Mouse (Mus musculus) lung, embryonic 15.5 days (tissue): ENCODE data around the gene Ctxn1. TPM values are rescaled to one million over a fixed set of nuclear protein-coding genes. Genes with fewer than 3 reads are reported as not detected.

Experiments
- ATAC-seq: fragments of 200-750 bp; cut with Nextera tagmentation; 2 replicates; pipeline ENCODE4 v1.8.0; 2017; ENCODE audit warnings: moderate number of reproducible peaks, borderline replicate concordance; ENCODE audit not compliant: low FRiP score, low TSS enrichment; ENCODE audit errors: extremely low read depth
- H3K27ac ChIP-seq: fragments of 300-500 bp; sonication (generic); 2 replicates; pipeline ENCODE4 v1.5.1; 2015; ENCODE audit warnings: moderate library complexity, mild to moderate bottlenecking, inconsistent platforms
- H3K27me3 ChIP-seq: fragments of 300-500 bp; sonication (generic); 2 replicates; pipeline ENCODE4 v1.6.1; 2015; ENCODE audit warnings: inconsistent platforms
- H3K36me3 ChIP-seq: fragments of 300-500 bp; sonication (generic); 2 replicates; pipeline ENCODE4 v1.6.1; 2015; ENCODE audit warnings: inconsistent platforms
- H3K4me1 ChIP-seq: fragments of 300-500 bp; sonication (generic); 2 replicates; pipeline ENCODE4 v1.6.1; 2015; ENCODE audit warnings: inconsistent platforms
- H3K4me2 ChIP-seq: fragments of 300-500 bp; sonication (generic); 2 replicates; pipeline ENCODE4 v1.6.1; 2015; ENCODE audit warnings: inconsistent platforms, mild to moderate bottlenecking, moderate library complexity
- H3K4me3 ChIP-seq: fragments of 300-500 bp; sonication (generic); 2 replicates; pipeline ENCODE4 v1.5.1; 2015; ENCODE audit warnings: mild to moderate bottlenecking, inconsistent platforms
- H3K9ac ChIP-seq: fragments of 300-500 bp; sonication (generic); 2 replicates; pipeline ENCODE4 v1.6.1; 2015; ENCODE audit warnings: inconsistent platforms
- H3K9me3 ChIP-seq: fragments of 300-500 bp; sonication (generic); 2 replicates; pipeline ENCODE4 v1.6.1; 2016; ENCODE audit warnings: inconsistent platforms
- WGBS: fragments of 180-500 bp; shearing (Covaris S2); methylation state at CpG from one replicate; pipeline ENCODE4 v1.1.7; 2015; 5-methylcytosine and 5-hydroxymethylcytosine counted together
- polyA plus RNA-seq: library from polyadenylated mRNA; unstranded; fragments of >200 nt; fragmentation: Nextera tagmentation; extraction: Ambion mirVana; gene quantifications from 2 replicates; pipeline ENCODE4 v1.2.1, GENCODE M21; 2015

The Ctxn1 gene
- polyA plus RNA-seq, 1 experiment from 2014 or later, result 75.3 TPM

GRCm38 (mm10) chr8:4247951-4248540, 11.0 kb downstream of the Ctxn1 start, which contains the start of gene Tgfbr3l:
TSS of gene Tgfbr3l (plus strand) at chr8:4248214.
- WGBS, result 73% methylated on average over 15 of the region's 15 CpGs
- Histone ChIP-seq H3K9ac (0 out of 2 replicates have a peak within 1 kb of the TSS, but pooled peaks have one; percentile 6), H3K4me3 (no peak within 1 kb of the TSS), H3K4me2 (no peak within 1 kb of the TSS), H3K36me3 (peaks cover 48% of the 10 kb centered on the region), H3K9me3 (no peaks in the 10 kb centered on the region), H3K4me1 (peaks cover 19% of the 10 kb centered on the region), H3K27ac (no peak within 1 kb of the TSS), H3K27me3 (no peaks in the 10 kb centered on the region)
- no peak for ATAC-seq

- ATAC-seq, result no peak
These were observed 11.8 kb downstream of the Ctxn1 start for GRCm38 (mm10) chr8:4247241-4247640.

GRCm38 (mm10) chr8:4245737-4246136, 13.3 kb downstream of the Ctxn1 start:
- Histone ChIP-seq H3K27ac (no peak overlapping the region), H3K27me3 (no peaks in the 10 kb centered on the region), H3K9me3 (no peaks in the 10 kb centered on the region), H3K4me2 (no peak overlapping the region), H3K4me3 (no peak overlapping the region), H3K9ac (no peak overlapping the region), H3K36me3 (peaks cover 57% of the 10 kb centered on the region), H3K4me1 (peaks cover 18% of the 10 kb centered on the region)
- ATAC-seq, result no peak
- WGBS, result 83% methylated on average over 13 of the region's 13 CpGs

More at GRCm38 (mm10) chr8:4247241-4247640, 11.8 kb downstream of the Ctxn1 start:
- Histone ChIP-seq H3K36me3 (peaks cover 54% of the 10 kb centered on the region), H3K4me2 (no peak overlapping the region), H3K4me1 (peaks cover 14% of the 10 kb centered on the region), H3K27me3 (no peaks in the 10 kb centered on the region), H3K4me3 (no peak overlapping the region), H3K9ac (no peak overlapping the region), H3K9me3 (no peaks in the 10 kb centered on the region), H3K27ac (no peak overlapping the region)
- WGBS, result 78% methylated on average over 8 of the region's 8 CpGs

GRCm38 (mm10) chr8:4245061-4245460, 14.0 kb downstream of the Ctxn1 start:
- Histone ChIP-seq H3K4me2 (no peak overlapping the region), H3K4me3 (no peak overlapping the region), H3K9ac (no peak overlapping the region), H3K27ac (no peak overlapping the region), H3K36me3 (peaks cover 57% of the 10 kb centered on the region), H3K4me1 (peaks cover 19% of the 10 kb centered on the region), H3K9me3 (no peaks in the 10 kb centered on the region), H3K27me3 (no peaks in the 10 kb centered on the region)
- 95% methylated on average over 5 of the region's 5 CpGs for WGBS
- ATAC-seq, result no peak

- WGBS, result 10% methylated on average over 19 of the region's 19 CpGs
- no peaks in the 10 kb centered on the region for H3K9me3 ChIP-seq
- H3K27ac ChIP-seq, result peak overlapping the region; percentile 92
- H3K9ac ChIP-seq, result peak overlapping the region; percentile 74
- H3K4me2 ChIP-seq, result peak overlapping the region; percentile 66
- peaks cover 28% of the 10 kb centered on the region for H3K4me1 ChIP-seq
- peaks cover 22% of the 10 kb centered on the region for H3K36me3 ChIP-seq
- H3K4me3 ChIP-seq, result peak overlapping the region; percentile 83
- no peaks in the 10 kb centered on the region for H3K27me3 ChIP-seq
- ATAC-seq, result 0 out of 2 replicates have a peak, but pooled peaks have one; percentile 0
These were observed 19.7 kb downstream of the Ctxn1 start for GRCm38 (mm10) chr8:4239193-4239890.

GRCm38 (mm10) chr8:4238434-4239192, 20.5 kb downstream of the Ctxn1 start, which contains the start of the genes Map2k7 and Gm49320:
TSS of gene Map2k7 (plus strand) at chr8:4238740.
TSS of gene Gm49320 (plus strand) at chr8:4238865.
- Histone ChIP-seq H3K36me3 (peaks cover 14% of the 10 kb centered on the region), H3K4me1 (peaks cover 28% of the 10 kb centered on the region), H3K9ac (peak within 1 kb of the TSS; percentile 74), H3K4me3 (peak within 1 kb of the TSS; percentile 83), H3K27ac (peak within 1 kb of the TSS; percentile 92), H3K9me3 (no peaks in the 10 kb centered on the region), H3K4me2 (peak within 1 kb of the TSS; percentile 66), H3K27me3 (no peaks in the 10 kb centered on the region)
- ATAC-seq, result peak; percentile 95
- under 1% methylated on average over 58 of the region's 71 CpGs for WGBS

GRCm38 (mm10) chr8:4237814-4238433, 21.1 kb downstream of the Ctxn1 start:
- peak overlapping the region; percentile 74 for H3K9ac ChIP-seq
- peaks cover 28% of the 10 kb centered on the region for H3K4me1 ChIP-seq
- peak overlapping the region; percentile 66 for H3K4me2 ChIP-seq
- no peak for ATAC-seq
- 13% methylated on average over 15 of the region's 15 CpGs for WGBS
- peak overlapping the region; percentile 83 for H3K4me3 ChIP-seq
- H3K36me3 ChIP-seq, result peaks cover 8% of the 10 kb centered on the region; the same call in 1 of the 2 replicates
- no peaks in the 10 kb centered on the region for H3K27me3 ChIP-seq
- no peaks in the 10 kb centered on the region for H3K9me3 ChIP-seq
- peak overlapping the region; percentile 92 for H3K27ac ChIP-seq

- H3K27me3 ChIP-seq, result peaks cover 14% of the 10 kb centered on the region; the same call in 1 of the 2 replicates
These were observed 28.3 kb downstream of the Ctxn1 start for GRCm38 (mm10) chr8:4230612-4231351.

GRCm38 (mm10) chr8:4229784-4230183, 29.3 kb downstream of the Ctxn1 start:
- no peaks in the 10 kb centered on the region for H3K36me3 ChIP-seq
- no peak overlapping the region for H3K4me2 ChIP-seq
- no peak for ATAC-seq
- H3K27ac ChIP-seq, result no peak overlapping the region
- peaks cover 7% of the 10 kb centered on the region; the same call in 1 of the 2 replicates for H3K4me1 ChIP-seq
- H3K9ac ChIP-seq, result no peak overlapping the region
- H3K9me3 ChIP-seq, result no peaks in the 10 kb centered on the region
- WGBS, result 58% methylated on average over 5 of the region's 5 CpGs
- no peak overlapping the region for H3K4me3 ChIP-seq
- H3K27me3 ChIP-seq, result peaks cover 14% of the 10 kb centered on the region; the same call in 1 of the 2 replicates

More at GRCm38 (mm10) chr8:4230612-4231351, 28.3 kb downstream of the Ctxn1 start:
- Histone ChIP-seq H3K9ac (no peak overlapping the region), H3K27ac (no peak overlapping the region), H3K4me1 (peaks cover 7% of the 10 kb centered on the region; the same call in 1 of the 2 replicates), H3K36me3 (no peaks in the 10 kb centered on the region), H3K4me2 (no peak overlapping the region), H3K4me3 (no peak overlapping the region), H3K9me3 (no peaks in the 10 kb centered on the region)
- 44% methylated on average over 10 of the region's 10 CpGs for WGBS
- ATAC-seq, result peak; percentile 52; the same call in 1 of the 2 replicates

GRCm38 (mm10) chr8:4227919-4228318, 31.2 kb downstream of the Ctxn1 start:
- Histone ChIP-seq H3K9me3 (no peaks in the 10 kb centered on the region), H3K9ac (no peak overlapping the region), H3K27ac (no peak overlapping the region), H3K4me3 (no peak overlapping the region), H3K4me2 (no peak overlapping the region), H3K4me1 (peaks cover 7% of the 10 kb centered on the region; the same call in 1 of the 2 replicates), H3K36me3 (no peaks in the 10 kb centered on the region), H3K27me3 (peaks cover 14% of the 10 kb centered on the region; the same call in 1 of the 2 replicates)
- ATAC-seq, result no peak
- 95% methylated on average over 4 of the region's 4 CpGs for WGBS
